Mouse (Mus musculus): ENCODE results near the gene Cnfn. TPM values are rescaled to one million over a fixed set of nuclear protein-coding genes. Genes with fewer than 3 reads are reported as not detected.
"Not testable (repeated sequence)": the region's sequence is repeated elsewhere in the genome, so short reads cannot be mapped to it uniquely, and the experiment has no call there.

The Cnfn gene
- total RNA-seq, 1 experiment from 2014 or later = not detected

GRCm38 (mm10) chr7:25368333-25368732 lies 1.2 kb downstream of the Cnfn start:
- ATAC-seq (replicated peaks; ENCODE audit: low read depth, poor library complexity, severe bottlenecking) = no peak

GRCm38 (mm10) chr7:25367632-25368293 lies 1.8 kb downstream of the Cnfn start:
- ATAC-seq (replicated peaks; ENCODE audit: low read depth, poor library complexity, severe bottlenecking) = peak; percentile 73

GRCm38 (mm10) chr7:25365937-25366625 lies 3.4 kb downstream of the Cnfn start:
- ATAC-seq (replicated peaks; ENCODE audit: low read depth, poor library complexity, severe bottlenecking) = no peak

GRCm38 (mm10) chr7:25363632-25364031 lies 5.9 kb downstream of the Cnfn start:
- no peak for ATAC-seq (replicated peaks; ENCODE audit: low read depth, poor library complexity, severe bottlenecking)

- no peak for ATAC-seq (replicated peaks; ENCODE audit: low read depth, poor library complexity, severe bottlenecking)
Measured at GRCm38 (mm10) chr7:25363151-25363550, 6.4 kb downstream of the Cnfn start.

GRCm38 (mm10) chr7:25358721-25359206 lies 10.8 kb downstream of the Cnfn start:
- ATAC-seq (replicated peaks; ENCODE audit: low read depth, poor library complexity, severe bottlenecking) = no peak

- no peak for ATAC-seq (replicated peaks; ENCODE audit: low read depth, poor library complexity, severe bottlenecking)
Measured at GRCm38 (mm10) chr7:25348861-25349260, 20.7 kb downstream of the Cnfn start.

GRCm38 (mm10) chr7:25341000-25341784 lies 28.3 kb downstream of the Cnfn start:
- ATAC-seq (replicated peaks; ENCODE audit: low read depth, poor library complexity, severe bottlenecking) = no peak

- no peak for ATAC-seq (replicated peaks; ENCODE audit: low read depth, poor library complexity, severe bottlenecking)
Measured at GRCm38 (mm10) chr7:25339329-25339728, 30.2 kb downstream of the Cnfn start.

- ATAC-seq (replicated peaks; ENCODE audit: low read depth, poor library complexity, severe bottlenecking) = no peak
Measured at GRCm38 (mm10) chr7:25334472-25334871, 35.1 kb downstream of the Cnfn start.

- peak; percentile 87 for ATAC-seq (replicated peaks; ENCODE audit: low read depth, poor library complexity, severe bottlenecking)
Measured at GRCm38 (mm10) chr7:25333596-25334307, 35.8 kb downstream of the Cnfn start.

GRCm38 (mm10) chr7:25326233-25326632 lies 43.3 kb downstream of the Cnfn start:
- no peak for ATAC-seq (replicated peaks; ENCODE audit: low read depth, poor library complexity, severe bottlenecking)

GRCm38 (mm10) chr7:25325431-25325830 lies 44.1 kb downstream of the Cnfn start:
- ATAC-seq (replicated peaks; ENCODE audit: low read depth, poor library complexity, severe bottlenecking) = not testable (repeated sequence)

- no peak for ATAC-seq (replicated peaks; ENCODE audit: low read depth, poor library complexity, severe bottlenecking)
Measured at GRCm38 (mm10) chr7:25323219-25323618, 46.3 kb downstream of the Cnfn start.

- no peak for ATAC-seq (replicated peaks; ENCODE audit: low read depth, poor library complexity, severe bottlenecking)
Measured at GRCm38 (mm10) chr7:25322058-25322484, 47.5 kb downstream of the Cnfn start.

Other genes starting within 250 kb of the Cnfn start
- 3.8 and 4.7 TPM in 2 replicates for gene Pou2f2, start 190.0 kb downstream of the Cnfn start, total RNA-seq (2017)
- gene Dedd2, start 149.1 kb downstream of the Cnfn start, total RNA-seq (2017) = 16.4 and 17.6 TPM in 2 replicates
- 8.3 and 10.2 TPM in 2 replicates for gene Zfp526, start 148.3 kb downstream of the Cnfn start, total RNA-seq (2017)
- 50.5 and 58.1 TPM in 2 replicates for gene Gsk3a, start 131.9 kb downstream of the Cnfn start, total RNA-seq (2017)
- gene Erf, start 119.0 kb downstream of the Cnfn start, total RNA-seq (2017) = 8.9 and 10.9 TPM in 2 replicates
- 44.4 and 50.2 TPM in 2 replicates for gene Cic, start 102.0 kb downstream of the Cnfn start, total RNA-seq (2017)
- 21.4 and 27.3 TPM in 2 replicates for gene Pafah1b3, start 71.7 kb downstream of the Cnfn start, total RNA-seq (2017)
- not detected in 2 replicates for gene Prr19, start 68.3 kb downstream of the Cnfn start, total RNA-seq (2017)
- gene Tmem145, start 63.6 kb downstream of the Cnfn start, total RNA-seq (2017) = not detected in 2 replicates
- gene Megf8, start 52.6 kb downstream of the Cnfn start, total RNA-seq (2017) = 4.9 and 6.2 TPM in 2 replicates
- gene Lipe, start 29.0 kb upstream of the Cnfn start, total RNA-seq (2017) = 6.6 and 10.1 TPM in 2 replicates
- gene Cxcl17, start 43.2 kb upstream of the Cnfn start, total RNA-seq (2017) = not detected in 2 replicates
- 4.4 and 6.9 TPM in 2 replicates for gene Ceacam1, start 107.9 kb upstream of the Cnfn start, total RNA-seq (2017)
- not detected in 2 replicates for gene Ceacam2, start 170.1 kb upstream of the Cnfn start, total RNA-seq (2017)
- gene Erich4, start 246.2 kb upstream of the Cnfn start, total RNA-seq (2017) = not detected in 2 replicates
- 37.2 and 42.5 TPM in 2 replicates for gene Dmac2, start 249.7 kb upstream of the Cnfn start, total RNA-seq (2017)

All from common myeloid progenitor, adult 5-6 weeks (primary cell).